Mouse (Mus musculus) C2C12 (cell line): ENCODE data around the gene Rapgef1.

ENCODE experiments used
- CEBPB ChIP-seq: IDR thresholded peaks from one replicate; pipeline ENCODE4 v1.6.1; 2011; ENCODE audit warnings: low read depth, mild to moderate bottlenecking, control low read depth, moderate library complexity
- CTCF ChIP-seq: IDR thresholded peaks from one replicate; pipeline ENCODE4 v1.5.1; 2011; ENCODE audit not compliant: control insufficient read depth, insufficient read depth, insufficient read length
- MYOD1 ChIP-seq: IDR thresholded peaks from one replicate; pipeline ENCODE4 v1.6.1; 2011; ENCODE audit warnings: low read depth; ENCODE audit not compliant: control insufficient read depth, insufficient read length
- MYOG ChIP-seq: IDR thresholded peaks from one replicate; pipeline ENCODE4 v1.6.1; 2011; ENCODE audit not compliant: control insufficient read depth, insufficient read length; ENCODE audit errors: extremely low read depth

GRCm38 (mm10) chr2:29632168-29632662, 12.7 kb downstream of the Rapgef1 start:
- TF ChIP-seq MYOG (no peak), CEBPB (no peak), CTCF (no peak), MYOD1 (no peak)
